Mouse (Mus musculus) spleen, adult 12 weeks (tissue): Measurements from ENCODE around the gene Ebf1.

ENCODE experiments used
- DNase-seq: peaks from one replicate; pipeline ENCODE4 v3.0.0; 2022; ENCODE audit warnings: low spot score

Gene Ebf1

DNA sequence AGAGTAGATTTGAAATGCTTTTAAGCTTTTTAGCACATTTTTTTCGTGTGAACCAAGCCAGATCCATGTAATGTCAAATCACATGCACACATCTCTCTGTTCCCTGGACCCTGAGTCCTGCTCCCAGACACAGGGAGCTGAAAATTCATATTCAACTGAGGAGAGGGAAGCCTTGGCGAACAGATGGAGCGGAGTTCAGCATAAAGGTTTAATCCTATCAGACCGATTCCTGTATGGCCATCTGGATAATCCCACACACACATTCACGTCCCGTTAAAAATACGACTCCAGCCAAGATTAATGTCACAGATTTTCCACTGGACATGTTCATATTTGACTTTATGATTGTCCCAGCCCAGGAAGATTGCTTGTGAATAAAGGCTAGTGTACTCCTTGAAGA lies 282.8 kb downstream of the Ebf1 start:
- no peak for DNase-seq

- DNase-seq: no peak
These were observed 283.4 kb downstream of the Ebf1 start for GRCm38 (mm10) chr11:44900496-44900895.

DNA sequence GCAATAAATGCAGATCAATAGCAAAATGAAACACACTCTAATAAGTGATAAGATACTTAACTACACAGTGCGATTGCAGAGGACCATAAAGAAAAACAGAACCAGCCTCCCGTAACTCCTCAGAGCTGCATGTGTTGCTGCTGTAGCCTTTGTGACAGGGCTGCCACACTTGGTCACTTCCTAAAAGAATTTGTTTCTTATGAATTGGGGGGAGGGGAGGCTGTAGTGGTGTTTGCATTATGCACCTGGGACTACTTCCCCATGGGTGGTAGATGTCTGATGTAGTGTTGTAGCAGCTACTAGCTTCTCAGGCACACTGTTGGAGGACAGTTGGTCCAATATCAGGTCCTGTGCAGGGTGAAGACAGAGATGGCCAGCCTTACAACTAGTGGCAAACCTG lies 284.6 kb downstream of the Ebf1 start:
- no peak for DNase-seq

GRCm38 (mm10) chr11:44902165-44902564 lies 285.0 kb downstream of the Ebf1 start:
- no peak for DNase-seq

GRCm38 (mm10) chr11:44904121-44904520 lies 287.0 kb downstream of the Ebf1 start:
- DNase-seq: no peak

DNA sequence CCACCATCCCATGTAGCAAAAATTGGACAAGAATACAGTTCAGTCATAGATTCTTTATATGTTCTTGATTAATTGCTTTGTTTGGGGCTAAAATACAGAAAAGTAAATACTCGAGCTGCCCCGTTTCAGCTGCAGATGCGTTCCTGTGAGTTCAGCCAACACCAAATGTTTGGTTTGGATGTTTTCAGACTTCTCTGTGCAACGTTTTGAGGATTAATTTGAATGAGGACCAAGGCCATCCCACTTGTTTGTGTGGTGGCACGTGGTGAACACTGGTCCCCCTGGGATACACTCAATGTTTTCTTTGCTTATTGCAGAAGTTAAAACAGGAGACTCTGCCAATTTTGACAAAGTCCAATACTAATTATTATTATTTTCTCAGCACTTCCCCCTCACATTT lies 289.3 kb downstream of the Ebf1 start:
- no peak for DNase-seq

DNA sequence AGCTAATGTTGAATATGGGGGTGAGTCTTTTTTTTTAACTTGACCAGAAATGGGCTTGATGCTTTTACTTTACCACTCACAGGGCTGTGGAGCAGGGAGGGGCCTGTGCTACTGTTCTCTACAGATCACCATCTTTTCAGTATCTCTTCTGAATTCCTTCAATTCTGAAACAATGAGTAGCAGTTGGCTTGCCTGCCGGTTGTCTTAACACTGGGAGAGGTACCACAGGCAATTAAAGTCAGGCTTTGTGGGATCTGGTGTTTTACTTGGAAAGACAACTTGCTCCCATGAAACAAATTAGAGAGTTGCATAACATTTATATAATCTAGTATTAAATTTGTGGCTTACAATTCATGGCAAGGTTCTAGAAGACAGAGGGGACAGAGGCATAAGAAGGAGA lies 294.6 kb downstream of the Ebf1 start:
- DNase-seq: no peak

- no peak for DNase-seq
These were observed 296.7 kb downstream of the Ebf1 start for GRCm38 (mm10) chr11:44913806-44914205.

- DNase-seq: no peak
These were observed 299.9 kb downstream of the Ebf1 start for GRCm38 (mm10) chr11:44917059-44917458.

DNA sequence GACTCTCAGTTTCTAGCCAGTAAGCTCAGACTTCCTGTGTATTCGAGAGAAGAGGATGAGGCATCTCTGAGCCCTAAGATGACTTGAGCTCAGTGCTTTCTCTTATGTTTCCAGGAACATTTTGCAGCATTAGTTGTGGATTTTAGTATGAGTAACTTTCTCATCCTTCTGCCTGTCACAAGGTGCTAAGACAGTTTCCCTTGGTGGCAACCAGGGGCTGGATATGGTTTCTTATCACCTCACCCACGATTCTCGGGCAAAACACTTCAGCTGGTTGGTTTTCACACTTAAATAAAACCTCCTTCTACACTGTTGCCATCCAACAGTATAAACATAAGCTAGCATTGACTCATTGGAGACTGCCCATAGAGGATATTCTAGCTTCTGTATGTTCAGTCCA lies 306.0 kb downstream of the Ebf1 start:
- no peak for DNase-seq

- no peak for DNase-seq
These were observed 306.9 kb downstream of the Ebf1 start for GRCm38 (mm10) chr11:44923868-44924508.

DNA sequence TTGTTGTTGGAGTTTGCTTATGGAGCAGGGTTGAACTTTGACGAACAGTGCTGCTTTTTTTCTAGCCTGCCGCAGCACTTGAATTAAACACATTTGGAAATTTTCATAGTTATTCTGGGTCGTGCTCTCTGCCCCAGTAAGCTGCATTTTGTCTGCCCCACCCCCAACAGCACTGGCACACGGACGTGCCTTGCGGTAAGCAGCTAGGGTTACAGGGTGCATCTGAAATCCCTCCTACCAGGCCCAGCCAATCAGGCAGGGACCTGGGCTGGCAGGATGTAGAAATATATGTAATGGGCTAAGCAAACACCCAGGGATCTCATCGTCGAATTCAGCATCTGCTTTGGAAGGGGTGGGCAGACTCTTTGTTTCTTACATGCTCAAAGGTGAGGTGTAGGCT lies 307.8 kb downstream of the Ebf1 start:
- no peak for DNase-seq

DNA sequence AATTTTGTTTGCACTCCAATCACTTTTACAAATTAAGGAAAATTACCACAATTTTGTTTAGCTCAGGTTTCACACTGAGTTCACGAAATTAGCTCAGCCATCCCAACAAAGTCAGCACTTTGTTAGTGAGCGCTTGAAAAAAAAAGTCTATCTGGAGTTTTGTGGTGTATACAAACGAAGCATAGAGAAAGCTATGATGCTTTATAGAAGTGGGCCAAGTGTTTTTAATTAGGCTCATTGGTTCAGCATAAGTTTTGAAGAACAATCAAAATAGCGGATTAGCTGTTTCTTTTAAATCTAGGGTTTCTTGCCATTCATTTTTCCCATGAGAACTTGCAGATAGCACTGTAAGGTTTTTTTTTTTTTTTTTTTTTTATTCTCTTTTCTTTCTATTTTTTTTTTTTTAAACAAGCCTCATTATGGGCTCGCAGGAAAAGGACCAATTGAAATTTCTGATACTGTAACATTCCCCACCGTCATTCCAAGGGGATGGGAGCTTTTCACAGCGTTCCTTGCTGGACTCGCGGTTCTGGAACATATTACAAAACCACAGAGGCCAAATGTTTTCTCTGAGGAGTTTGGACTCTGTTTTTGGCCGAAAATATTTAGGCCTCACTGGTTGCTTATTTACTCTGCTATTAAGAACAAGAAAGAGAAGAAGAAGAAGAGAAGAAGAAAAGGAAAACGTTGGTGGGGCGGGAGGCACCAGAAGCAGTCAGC lies 308.8 kb downstream of the Ebf1 start:
- DNase-seq: no peak

DNA sequence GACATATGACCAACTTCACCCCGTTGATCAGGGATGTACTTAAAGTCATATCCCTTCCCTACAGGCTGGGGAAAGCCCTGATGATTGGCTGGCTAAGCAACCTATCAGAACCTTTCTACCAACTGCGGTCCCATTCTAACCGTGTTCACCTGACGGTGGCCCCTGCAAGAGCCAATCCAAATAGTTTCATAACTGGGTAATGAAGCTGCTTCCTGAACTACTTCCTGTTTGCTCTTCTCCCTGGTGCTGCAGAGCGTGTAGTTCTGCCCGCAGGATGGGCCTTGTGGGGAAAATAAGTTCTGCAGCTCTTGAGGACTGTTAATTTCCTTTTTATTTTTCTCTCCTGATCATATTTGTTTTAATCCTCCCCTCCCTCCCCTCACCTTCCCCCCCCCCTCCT lies 311.3 kb downstream of the Ebf1 start:
- DNase-seq: no peak

DNA sequence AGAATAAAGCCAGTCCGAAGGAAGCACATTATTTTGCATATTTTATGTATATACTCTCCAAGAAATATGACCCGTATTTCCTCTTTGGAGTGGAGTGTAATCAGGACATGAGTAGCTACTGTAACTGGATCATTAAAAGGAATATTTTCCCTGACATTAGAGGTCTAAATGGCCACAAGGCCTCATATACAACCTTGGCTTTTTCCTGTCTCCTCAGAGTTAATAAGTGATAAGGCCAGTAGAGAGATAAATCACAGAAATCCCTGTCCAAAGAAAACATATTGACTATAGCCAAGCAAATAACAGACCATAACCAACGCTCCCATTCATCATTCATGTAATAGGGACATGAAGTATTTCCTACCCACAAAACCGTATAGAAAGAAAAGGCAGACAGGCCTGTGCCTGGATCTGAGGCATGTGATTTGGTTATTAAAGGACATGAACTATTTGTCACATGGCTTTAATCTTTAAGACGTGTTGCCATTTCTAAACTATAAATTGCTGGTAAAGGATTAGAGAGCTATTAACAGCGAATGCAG lies 315.9 kb downstream of the Ebf1 start:
- DNase-seq: no peak

DNA sequence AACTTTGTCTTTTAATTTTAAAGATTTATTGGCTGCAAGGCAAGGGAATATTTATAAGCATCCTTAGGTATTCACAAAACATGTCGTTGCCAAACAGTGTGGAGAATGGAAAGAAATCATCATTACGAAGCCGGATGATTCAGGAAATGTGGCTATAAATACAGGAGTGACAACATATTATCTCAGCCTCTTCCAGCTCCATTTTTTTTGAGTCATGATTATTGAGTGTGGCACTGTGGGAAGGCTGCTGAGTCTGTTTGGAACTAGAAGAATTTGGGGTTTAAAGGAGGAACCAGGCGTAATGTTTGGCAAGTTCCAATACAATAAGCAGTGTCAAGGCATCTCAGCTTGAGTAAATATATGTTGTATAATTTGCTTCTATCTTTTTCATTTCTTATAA lies 326.7 kb downstream of the Ebf1 start:
- no peak for DNase-seq

- no peak for DNase-seq
These were observed 327.3 kb downstream of the Ebf1 start for GRCm38 (mm10) chr11:44944401-44944800.

DNA sequence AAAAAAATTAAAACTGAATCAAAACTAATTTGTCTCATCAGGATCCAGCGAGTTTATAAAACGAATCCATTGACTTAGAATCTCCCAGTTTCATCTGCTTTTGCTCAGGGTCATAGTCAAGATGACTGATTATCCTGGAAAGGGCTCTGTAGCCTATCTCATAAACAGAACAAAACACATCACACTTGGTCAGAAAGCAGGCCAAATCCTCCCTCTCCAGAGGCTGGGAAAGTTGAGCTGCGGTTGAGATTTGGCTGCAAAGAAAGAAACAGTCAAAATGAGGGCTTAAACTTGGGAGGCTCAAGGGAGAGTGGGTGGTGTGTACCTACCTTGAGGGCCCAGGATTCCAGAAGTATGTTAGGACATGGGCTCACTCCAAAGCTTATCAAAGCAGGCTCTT lies 329.5 kb downstream of the Ebf1 start:
- no peak for DNase-seq

GRCm38 (mm10) chr11:44948541-44948940 lies 331.4 kb downstream of the Ebf1 start:
- no peak for DNase-seq

- no peak for DNase-seq
These were observed 332.0 kb downstream of the Ebf1 start for GRCm38 (mm10) chr11:44949140-44949539.

DNA sequence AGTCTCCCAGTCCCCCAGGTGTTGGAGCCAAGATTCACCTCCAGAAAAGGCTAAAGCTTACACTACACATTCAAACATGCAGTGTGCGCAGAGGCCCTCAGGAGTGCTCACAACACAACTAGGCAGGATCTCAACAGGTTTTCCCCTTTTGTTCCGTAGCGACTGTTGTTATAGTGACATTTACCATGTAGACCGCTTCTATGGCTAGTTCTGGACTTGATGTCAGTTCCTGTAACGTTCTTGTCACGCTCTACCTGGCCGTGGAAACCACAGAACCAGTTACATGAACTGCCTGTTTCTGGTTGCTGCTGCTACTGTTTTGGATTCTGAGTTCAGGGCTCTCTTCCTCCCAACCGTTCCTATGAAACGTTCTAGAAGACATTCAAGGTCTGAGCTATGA lies 333.2 kb downstream of the Ebf1 start:
- peak; percentile 14 for DNase-seq

- no peak for DNase-seq
These were observed 334.4 kb downstream of the Ebf1 start for GRCm38 (mm10) chr11:44951506-44951905.

- DNase-seq: no peak
These were observed 336.2 kb downstream of the Ebf1 start for GRCm38 (mm10) chr11:44953337-44953736.

GRCm38 (mm10) chr11:44953863-44954262 lies 336.7 kb downstream of the Ebf1 start:
- no peak for DNase-seq
